Mouse (Mus musculus) left cerebral cortex, adult 11 months (tissue): ENCODE measurements at regions not wholly inside any gene's neighbourhood (a gene's known extent, or its start where the extent isn't known, plus 50 kb on each side); places are given as distances from the start of the nearest gene placed in this dataset.

Experiments used
- DNase-seq: peaks from one replicate; pipeline ENCODE4 v3.0.0; 2022; ENCODE audit warnings: low spot score

- no peak for DNase-seq
Measured at GRCm38 (mm10) chr16:76078219-76078618, 56.1 kb upstream of the Samsn1 start.

DNA sequence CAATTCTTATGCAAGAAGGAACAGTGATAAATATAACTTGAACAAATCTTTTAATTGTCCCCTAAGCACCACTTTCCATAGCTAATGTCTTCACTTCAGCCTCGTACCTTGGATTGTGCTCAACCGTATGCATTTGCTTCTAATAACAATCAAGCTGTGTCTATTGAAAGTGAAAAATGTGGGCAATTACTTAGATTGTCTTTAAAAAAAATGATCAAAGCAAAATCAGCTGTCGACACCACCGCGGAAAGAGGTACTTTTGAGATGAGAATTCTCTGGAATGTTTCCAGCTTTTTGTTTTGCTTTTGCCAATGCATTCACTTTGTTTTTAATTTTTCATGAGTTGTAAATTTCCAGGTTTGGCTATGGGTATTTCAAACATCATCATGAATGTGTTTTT, 54.1 kb upstream of the Samsn1 start:
- DNase-seq = no peak
